Mouse (Mus musculus): ENCODE measurements around the gene Zfp664.

The Zfp664 gene

DNA sequence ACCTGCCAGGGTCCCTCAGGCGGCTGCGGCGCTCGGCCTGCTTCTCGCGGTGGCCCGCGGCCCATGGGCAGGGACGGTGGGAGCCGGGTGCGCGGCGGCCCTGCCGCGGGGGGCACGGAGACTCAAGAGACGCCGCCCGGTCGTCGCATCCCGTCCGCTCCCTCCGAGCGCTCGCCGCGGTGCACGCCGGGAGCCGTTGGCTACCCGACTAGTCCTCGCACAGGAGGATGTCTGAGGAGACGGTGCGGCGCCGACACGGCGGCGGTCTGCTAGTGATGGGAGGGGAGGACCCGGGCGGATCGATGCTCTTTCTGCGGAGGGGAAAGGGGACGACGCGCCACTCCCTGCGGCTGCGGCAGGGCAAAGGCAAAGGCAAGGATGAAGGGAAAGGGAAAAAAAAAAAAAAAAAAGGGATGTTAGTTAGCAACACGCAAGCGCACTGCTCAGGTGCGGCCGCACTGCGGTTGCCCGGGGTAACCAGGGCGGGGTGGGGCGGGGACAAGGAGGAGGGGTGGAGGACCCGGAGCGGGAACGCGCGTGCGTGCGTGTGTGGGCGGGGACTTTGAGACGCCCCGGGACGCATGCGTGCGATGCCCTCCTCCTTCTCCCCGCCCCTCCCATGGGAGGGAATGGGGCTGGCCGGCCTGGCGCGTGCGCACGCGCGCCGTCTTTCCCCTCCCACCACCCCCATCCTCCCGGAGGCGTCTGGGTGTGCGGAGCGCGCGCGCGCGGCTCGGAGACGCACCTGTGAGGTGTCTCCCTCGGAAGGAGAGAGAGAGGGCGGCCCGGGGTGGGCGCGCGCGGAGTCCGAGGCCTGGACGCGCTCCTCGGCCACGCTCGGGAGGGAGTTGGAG is at the start of gene Zfp664, which contains the start of gene Ccdc92:
TSS of gene Zfp664 (plus strand) at position 679 of the 854 bp plus-strand sequence.
TSS of gene Ccdc92 (minus strand) at position 412 of the 854 bp plus-strand sequence.
- DNase-seq (ENCODE audit: low spot score in 2 of 2), result peak; percentile 97 to 98

- no peak for DNase-seq (ENCODE audit: low spot score in 2 of 2)
Observed at GRCm38 (mm10) chr5:124814797-124815196, 47.7 kb upstream of the Zfp664 start.

- no peak for DNase-seq (ENCODE audit: low spot score in 2 of 2)
Observed at GRCm38 (mm10) chr5:124817050-124817449, 45.4 kb upstream of the Zfp664 start.

- DNase-seq (ENCODE audit: low spot score in 2 of 2), result no peak
Observed at GRCm38 (mm10) chr5:124822128-124822894, 40.2 kb upstream of the Zfp664 start.

DNA sequence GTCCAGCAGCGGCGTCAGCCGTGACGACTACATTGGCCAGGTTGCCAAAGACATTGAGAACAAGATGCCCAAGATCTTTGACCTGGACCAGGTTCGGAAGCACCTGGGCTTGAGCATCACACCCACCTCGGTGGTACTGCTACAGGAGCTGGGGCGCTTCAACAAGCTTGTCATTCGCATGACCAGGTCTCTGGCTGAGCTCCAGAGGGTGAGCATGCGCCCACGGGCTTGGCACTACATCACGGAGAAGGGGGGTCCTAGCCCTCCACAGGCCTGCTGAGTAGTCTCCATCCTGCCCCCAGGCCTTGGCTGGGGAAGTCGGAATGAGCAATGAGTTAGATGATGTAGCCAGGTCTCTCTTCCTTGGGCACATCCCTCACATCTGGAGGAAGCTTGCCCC is 32.2 kb upstream of the Zfp664 start:
- DNase-seq (ENCODE audit: low spot score in 2 of 2), result no peak

GRCm38 (mm10) chr5:124835218-124835617 is 27.3 kb upstream of the Zfp664 start:
- no peak for DNase-seq (ENCODE audit: low spot score in 2 of 2)

- no peak for DNase-seq (ENCODE audit: low spot score in 2 of 2)
Observed at GRCm38 (mm10) chr5:124836075-124836474, 26.4 kb upstream of the Zfp664 start.

- DNase-seq (ENCODE audit: low spot score in 2 of 2), result no peak
Observed at GRCm38 (mm10) chr5:124836621-124837020, 25.9 kb upstream of the Zfp664 start.

- no peak for DNase-seq (ENCODE audit: low spot score in 2 of 2)
Observed at GRCm38 (mm10) chr5:124840202-124840601, 22.3 kb upstream of the Zfp664 start.

DNA sequence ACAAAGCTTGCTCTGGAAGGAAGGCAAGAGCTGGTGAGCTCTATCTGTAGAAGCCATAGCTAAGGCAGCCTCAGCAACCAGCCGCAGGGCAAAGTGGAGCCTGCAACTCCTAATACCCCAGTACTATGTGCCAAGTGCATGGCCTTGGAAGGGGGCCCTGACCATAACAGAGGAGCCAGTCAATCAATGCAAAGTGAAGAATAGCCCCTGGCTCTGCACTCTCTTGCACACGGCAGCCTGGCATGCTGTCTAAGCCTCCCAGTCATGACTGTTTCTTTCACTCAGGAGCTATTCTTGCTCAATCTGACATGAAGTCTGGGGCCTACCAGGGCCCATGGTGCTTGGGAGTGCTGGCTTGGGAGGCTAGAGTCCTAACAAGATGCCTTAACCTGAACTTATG is 21.8 kb upstream of the Zfp664 start:
- DNase-seq (ENCODE audit: low spot score in 2 of 2), result no peak

DNA sequence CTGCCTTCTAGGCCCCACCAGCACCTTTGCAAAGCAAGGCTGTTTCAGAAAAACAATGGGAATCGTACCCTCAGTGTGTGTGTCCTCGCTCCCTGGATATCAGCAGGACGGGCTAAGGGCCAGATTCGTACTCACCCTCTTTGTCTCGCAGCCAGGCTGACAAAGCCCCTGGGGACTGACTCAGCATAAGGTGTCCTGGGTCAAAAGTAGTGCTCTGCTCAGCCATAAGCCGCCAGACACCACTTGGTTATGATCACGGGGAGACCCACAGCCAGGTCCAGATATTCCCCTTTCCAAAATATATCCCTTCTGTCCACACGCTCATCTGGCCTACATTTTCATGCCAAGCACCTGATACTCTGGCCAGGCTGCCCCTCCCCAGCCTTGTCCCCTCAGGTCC is 19.1 kb upstream of the Zfp664 start:
- no peak for DNase-seq (ENCODE audit: low spot score in 2 of 2)

DNA sequence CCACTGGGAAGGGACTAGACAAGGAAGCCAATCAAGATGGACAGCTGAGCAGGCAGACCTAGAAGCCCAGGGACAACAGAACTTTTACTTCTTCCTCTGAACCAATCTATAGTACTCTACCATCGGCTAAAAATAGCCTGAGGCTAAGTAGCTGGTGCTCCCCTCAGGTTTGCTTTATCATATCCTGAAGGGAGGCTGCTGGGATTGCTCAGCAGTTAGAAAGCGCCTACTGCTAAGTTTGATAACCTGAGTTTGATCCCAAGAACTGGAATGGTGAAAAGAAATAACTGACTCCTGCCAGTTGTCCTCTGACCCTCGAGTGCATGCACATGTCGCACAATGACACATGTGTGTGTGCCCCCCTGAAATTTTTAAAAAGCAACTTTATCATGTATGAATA is 17.6 kb upstream of the Zfp664 start:
- no peak for DNase-seq (ENCODE audit: low spot score in 2 of 2)

GRCm38 (mm10) chr5:124847014-124847413 is 15.5 kb upstream of the Zfp664 start:
- DNase-seq (ENCODE audit: low spot score in 2 of 2), result no peak

- DNase-seq (ENCODE audit: low spot score in 2 of 2), result no peak
Observed at GRCm38 (mm10) chr5:124848994-124849393, 13.5 kb upstream of the Zfp664 start.

DNA sequence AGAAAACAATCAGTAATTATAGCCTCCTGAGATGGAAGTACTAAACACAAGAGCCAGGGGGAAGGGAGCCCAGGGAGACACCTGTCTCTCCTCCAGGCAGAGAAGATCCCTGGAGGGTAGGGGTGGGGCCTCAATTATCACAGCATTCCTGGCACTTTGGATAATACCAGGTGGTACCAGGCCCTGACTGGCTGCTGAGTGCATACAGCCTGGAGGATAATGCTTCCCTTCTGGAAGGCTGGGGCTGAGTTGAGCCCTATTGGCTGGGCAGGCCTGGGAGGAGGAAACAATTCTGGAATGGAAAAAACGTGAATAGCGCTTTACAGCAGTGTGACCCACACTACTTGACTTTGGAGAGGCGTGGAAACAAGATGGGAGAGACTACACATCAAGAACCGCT is 10.9 kb upstream of the Zfp664 start:
- DNase-seq (ENCODE audit: low spot score in 2 of 2), result no peak

GRCm38 (mm10) chr5:124852294-124852693 is 10.2 kb upstream of the Zfp664 start:
- no peak for DNase-seq (ENCODE audit: low spot score in 2 of 2)

- no peak for DNase-seq (ENCODE audit: low spot score in 2 of 2)
Observed at GRCm38 (mm10) chr5:124853079-124853478, 9.4 kb upstream of the Zfp664 start.

DNA sequence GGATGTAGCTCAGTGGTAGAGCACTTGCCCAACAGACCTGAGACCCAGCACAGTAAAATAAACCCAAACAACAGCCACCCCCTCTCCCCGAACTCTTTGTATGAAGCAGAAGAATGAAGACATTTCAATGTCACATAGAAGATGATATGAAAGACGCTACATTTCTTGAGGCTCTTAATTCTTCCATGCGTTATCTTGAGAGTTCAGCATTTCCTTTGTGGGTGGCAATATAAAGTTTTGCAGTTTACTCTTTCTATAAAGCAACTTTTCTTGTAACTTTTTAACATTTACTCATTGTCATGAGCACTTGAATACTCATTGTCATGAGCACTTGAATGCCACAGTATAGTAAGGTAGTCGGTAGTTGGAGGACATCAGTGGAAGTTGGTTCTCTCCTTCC is 8.3 kb upstream of the Zfp664 start:
- DNase-seq (ENCODE audit: low spot score in 2 of 2), result no peak

DNA sequence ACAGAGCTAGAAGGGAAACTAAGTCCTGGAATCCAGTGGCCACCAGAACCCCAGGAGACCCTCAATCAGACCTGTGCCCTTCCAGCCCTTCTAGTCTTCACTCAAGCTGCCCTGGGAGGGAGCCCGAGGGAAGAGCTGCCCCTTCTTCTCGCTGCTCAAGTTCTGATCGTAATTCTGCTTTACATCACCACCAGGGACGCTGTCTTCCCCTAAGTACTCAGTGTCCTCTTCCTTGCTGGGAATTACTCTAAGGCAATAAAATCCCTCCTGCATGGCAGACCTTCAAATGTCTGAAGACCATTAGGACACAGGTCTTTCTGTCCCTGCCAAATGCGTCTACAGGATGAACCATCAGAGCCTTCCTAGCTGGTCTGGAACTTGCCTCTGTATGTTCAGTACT is 2.5 kb upstream of the Zfp664 start:
- no peak for DNase-seq (ENCODE audit: low spot score in 2 of 2)

- DNase-seq (ENCODE audit: low spot score in 2 of 2), result peak; percentile 3 to 4
Observed at GRCm38 (mm10) chr5:124861463-124861862, 1.0 kb upstream of the Zfp664 start.

DNA sequence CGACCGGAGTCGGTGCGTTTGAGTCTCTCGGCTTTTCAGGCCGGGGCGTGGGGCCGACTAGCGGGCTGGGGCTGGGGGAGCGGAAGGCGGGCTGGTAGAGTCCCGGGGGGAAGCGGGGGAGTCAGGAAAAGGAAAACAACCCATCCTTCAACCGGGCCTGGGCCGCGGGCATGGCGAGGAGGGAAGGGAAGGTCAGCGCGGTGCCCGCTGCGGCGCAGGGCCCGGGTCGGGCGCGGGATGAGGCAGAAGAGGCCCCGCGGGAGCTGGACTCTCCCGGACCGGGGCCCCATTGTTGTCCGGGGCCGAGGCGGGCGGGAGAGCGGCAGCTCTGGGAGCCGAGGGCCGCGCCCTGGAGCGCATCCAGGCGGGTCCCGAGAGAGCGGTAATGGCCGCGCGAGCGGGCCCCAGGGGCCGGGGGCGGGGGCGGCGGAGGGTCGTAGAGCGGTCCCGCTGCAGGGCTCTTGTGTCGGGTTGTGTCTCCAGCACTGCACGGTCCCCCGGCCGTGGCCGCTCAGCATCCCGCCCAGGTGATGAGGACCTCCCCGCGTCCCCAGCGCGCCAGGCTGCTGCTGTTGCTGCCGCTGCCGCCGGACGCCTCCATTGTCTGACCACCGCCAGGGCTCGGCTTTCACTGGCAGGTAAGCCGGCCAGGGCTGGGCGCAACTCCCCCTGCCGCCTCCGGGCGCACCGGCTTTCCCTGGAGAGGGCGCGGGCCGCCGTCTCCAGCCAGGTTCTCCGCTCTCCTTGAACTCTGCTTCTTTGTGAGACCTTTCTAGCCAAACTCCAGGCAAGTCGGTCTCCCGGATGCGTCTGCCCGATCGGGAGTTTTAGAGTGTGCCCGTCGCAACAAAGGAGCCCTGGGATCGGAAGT is 615 bp downstream of the Zfp664 start:
- DNase-seq (ENCODE audit: low spot score in 2 of 2), result peak in 1 of 2 experiments; percentile 7

DNA sequence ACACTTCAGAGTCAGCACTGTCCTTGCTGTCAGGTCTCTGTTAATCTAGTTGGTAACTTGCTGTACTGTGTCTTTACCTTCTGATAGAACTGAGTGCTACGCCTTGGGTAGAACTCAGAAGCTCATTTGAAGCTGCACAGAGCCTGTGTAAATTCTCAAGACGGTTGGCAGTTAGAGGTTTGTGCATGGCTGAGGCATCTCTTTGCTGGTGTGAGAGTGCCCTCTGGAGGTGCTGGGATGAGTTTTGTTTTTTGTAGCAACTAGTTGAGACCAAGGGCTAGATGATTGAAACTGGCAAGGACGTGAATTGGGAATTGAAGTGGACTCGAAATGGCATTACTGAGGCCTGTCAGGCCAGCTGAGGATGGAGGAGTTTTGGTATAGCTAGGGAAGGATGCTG is 6.5 kb downstream of the Zfp664 start:
- peak; percentile 47 to 55 for DNase-seq (ENCODE audit: low spot score in 2 of 2)

Data from spleen, postnatal 36 days (tissue).